Mouse (Mus musculus) naive thymus-derived CD4-positive, alpha-beta T cell, adult 2 months (primary cell): ENCODE data around the gene Pnma1.

Experiments used
- DNase-seq: peaks from one replicate; pipeline ENCODE4 v3.0.0-alpha.2; 2011; ENCODE audit warnings: low read depth

Pnma1 gene

DNA sequence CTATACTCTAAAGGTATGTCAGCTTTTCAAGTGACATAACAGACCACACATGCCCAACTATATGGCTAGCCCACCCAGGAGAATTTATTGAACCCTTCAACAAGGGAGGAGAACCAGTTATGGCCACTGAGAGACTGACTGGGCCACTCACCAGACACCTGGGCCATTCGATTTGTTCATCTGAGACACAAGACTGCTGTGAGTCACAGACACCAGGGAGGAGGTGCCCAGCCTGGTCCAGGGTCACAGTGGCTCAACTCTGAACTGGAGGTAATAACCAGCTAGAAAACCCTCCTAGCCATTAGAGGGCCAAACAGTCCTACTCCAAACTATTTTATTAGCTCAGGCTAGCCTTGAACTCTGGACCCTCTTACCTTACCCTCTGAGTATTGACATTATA is 29.8 kb upstream of the Pnma1 start:
- DNase-seq = no peak

DNA sequence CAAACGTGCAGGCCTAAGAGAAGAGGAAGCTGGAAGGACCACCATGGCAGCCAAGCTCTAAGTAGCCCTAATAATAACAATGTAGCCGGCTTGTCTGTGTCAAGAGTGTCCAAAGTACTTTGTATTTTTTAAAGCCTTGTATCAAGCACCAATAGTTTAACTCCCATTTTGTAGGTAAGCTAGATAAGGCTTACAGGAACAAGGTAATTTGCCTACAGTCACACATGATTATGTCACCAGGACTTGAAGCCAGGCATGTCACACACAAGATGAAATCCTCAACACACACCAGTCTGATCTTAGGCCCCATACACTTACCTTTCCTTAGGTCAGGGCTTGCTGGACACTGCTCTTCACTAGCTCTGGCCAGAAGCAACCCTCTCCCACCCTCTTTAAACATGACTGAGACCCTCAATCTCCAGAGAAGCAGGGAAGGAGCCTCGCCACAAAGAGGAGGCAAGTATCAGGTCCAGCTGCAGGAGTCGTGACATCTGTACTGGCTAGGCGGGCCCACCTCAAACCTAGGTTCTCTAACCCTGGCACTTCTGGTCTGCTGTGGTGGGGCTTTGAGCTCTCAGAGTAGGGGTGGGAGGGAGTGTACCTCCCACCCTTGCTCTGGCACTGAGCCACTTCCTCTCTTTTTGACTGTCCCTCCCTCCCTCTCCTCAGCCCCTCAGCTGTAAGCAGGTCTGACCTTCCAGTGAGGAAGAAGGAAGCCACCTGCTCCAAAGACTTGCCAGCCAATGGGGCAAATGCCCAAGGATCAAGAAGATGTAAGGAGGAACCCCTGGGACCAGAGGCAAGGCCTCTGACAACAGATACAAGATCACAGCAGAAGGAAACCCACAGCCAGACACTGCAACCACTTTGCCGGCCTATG is 28.8 kb upstream of the Pnma1 start:
- peak; percentile 66 for DNase-seq

DNA sequence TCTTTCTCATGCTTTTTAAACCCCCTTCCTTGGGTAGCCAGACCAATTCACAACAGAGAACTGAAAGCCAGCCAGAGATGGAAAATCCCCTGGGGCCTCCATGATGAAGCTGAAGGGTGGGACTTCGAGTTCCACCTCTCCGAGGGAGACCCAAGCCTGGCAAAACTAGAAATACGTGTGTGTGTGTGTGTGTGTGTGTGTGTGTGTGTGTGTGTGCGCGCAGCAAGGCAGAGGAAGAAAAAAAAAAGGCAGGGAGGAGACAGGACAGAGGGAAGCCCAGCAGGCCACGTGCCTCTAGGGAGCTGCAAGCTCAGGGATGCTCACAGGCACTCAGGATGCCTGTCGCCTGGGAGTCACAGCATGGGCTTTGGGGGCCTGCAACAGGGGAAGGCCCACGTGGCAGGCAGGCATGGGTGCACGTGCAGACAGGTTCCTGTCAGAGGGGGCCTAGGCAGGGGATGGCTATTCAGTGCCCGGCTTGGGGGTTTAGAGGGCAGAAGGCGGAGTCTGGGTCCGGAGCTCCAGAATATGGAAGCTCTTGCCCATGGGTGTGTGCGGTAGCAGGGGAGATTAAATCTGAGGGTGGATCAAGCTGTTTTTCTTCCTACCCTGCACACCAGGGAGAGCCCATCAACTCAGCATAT is 28.0 kb upstream of the Pnma1 start:
- peak; percentile 56 for DNase-seq

DNA sequence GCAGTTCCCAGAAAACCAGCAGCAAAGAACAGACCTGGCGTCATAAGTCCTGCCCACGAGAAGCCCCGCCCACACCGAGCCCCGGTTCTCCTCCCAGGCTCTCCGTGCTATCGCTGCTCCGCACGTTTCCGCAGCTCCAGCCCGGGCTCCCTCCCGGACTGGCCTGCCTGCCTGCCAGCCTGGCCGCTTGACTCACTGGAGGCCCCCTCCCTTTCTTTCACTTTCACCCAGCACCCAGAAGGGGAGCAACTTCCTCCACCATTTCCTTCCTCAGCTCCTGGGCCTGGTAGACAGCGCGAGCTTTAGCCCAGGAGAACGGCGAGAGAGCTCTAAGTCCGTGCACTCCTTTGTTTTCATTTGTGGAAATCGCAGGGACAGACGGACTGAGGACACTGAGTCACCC is 27.4 kb upstream of the Pnma1 start:
- DNase-seq = peak; percentile 88

DNA sequence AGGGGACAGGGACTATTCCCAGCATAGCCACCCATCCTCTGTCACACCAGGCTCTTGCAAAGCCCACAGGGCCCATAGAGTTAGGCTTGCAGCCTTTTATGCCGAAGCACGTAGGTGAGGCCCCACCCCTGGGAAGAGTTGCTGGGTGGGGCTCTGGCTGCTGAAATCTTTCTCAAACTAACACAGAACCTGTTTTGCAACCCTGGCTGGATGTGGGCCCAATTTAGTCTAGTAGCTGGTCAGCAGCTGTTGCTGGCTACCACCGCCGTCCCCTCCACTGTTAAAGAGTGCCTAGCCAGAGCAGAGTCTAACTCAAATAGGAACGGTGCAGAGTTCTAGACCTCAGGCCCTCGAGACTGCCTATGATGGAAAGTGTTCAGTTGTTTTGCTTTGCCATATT is 26.6 kb upstream of the Pnma1 start:
- peak; percentile 48 for DNase-seq

DNA sequence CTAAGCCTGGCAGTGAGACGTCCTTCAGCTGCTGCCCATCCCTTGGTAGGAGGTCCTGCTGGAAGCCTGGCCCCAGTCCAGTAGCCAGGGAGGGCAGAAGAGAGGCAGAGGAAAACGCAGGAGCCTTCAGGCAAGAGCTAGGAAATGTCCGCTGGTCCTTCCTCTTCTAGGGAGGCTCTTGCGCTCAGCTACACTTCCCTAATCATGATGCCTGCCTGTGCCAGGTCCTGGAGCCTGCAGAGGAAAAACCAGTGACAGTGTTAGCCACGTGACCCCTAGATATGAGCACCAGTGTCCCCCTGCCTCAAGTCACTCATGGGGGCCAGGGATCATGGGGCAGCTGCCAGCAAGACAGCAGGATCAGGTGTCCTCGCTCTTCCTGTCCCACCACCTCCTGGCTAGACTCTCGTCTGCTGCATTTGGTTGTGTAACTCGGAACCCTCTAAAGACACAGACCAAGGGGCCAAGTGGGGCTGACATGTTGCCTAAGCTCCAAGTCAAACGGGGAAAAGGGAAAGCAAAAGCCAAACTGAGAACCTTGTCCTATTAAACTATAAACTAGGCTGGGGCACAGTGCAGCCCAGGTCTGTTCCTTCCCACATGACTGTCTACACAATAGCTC is 26.0 kb upstream of the Pnma1 start:
- DNase-seq = no peak

DNA sequence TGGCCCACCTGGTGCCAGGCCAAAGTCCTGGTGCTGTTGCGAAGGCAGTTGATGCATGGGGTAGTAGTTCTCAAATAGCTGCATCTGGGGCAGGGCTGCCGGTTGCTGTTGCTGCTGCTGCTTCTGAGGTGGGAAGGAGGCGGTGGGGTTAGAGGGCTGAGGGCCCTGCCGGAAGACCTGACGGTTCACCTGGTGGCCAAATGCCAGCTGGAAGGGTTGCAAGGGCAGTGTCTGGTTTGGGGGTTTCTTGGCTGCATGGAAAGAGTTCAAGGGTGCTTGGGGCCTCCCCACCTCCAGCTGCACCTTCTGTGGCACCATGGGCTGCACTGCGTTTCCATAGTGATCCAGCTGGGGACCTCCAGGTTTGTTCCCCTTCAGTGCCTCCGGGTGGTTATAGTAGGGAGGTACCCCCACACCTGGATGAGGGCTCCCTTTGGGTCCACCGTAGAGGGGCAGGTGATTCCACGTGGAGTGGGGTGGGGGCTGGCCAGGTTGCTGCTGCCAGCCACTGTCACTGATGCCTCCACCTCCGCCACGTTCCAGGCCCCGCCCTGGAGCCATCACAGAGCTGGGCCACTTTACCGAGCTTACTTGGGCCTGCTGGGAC is 25.1 kb upstream of the Pnma1 start:
- DNase-seq = no peak

DNA sequence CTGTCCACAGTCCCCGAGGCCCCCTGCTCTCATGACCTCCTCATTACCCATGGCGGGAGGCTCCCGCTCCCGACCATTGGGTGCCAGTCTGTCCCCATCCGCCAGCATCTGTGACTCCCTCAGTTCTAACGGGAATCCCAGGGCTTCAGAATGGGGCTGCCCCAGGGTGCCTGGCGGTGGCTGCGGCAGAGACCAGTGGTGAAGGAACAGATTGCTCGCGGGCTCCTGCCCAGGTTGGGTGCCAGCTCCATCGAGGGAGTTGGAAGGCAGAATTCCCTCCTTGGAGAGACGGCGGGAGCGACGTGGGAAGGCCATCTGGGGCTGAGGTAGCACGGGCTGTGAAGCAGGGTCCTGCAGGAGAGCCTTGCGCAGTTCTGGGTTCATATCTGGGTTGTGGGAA is 24.6 kb upstream of the Pnma1 start:
- DNase-seq = no peak

DNA sequence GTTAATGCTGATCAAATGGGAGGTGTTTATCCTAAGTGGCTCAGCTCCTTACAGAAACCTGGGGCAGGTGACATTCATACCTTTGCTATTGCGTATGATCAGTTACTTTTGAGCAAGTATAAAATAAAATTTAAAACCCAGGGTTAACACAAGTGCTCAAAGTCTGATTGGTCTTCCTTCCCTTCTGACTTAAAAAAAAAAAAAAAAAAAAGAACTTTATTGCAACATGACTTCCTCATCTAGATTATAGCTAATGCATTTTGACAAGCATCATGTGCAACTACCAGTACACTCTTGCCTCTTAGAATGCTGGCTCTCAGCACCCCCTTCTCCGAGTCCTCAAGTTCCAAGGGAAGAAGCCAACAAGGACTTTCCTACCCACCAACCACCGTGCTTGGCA is 23.9 kb upstream of the Pnma1 start:
- DNase-seq = no peak

DNA sequence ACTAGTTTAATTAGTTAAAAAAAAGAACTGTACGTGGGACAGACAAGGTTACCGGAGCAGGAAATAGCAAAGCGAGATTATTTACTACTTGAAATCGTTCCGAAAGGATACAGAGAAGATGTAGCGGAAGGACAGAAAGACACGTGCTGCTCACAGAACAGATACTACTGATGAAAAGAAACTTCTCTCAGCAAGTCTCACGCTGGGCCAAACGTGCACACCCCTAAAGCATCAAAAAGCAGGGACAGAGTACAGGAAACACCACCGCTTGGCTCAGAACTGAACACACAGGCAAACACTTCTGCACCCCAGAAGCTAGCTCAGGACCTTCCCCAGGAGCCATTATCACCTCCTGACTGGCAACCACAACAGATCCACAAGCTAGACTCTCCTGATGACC is 22.3 kb upstream of the Pnma1 start:
- DNase-seq = peak; percentile 82

DNA sequence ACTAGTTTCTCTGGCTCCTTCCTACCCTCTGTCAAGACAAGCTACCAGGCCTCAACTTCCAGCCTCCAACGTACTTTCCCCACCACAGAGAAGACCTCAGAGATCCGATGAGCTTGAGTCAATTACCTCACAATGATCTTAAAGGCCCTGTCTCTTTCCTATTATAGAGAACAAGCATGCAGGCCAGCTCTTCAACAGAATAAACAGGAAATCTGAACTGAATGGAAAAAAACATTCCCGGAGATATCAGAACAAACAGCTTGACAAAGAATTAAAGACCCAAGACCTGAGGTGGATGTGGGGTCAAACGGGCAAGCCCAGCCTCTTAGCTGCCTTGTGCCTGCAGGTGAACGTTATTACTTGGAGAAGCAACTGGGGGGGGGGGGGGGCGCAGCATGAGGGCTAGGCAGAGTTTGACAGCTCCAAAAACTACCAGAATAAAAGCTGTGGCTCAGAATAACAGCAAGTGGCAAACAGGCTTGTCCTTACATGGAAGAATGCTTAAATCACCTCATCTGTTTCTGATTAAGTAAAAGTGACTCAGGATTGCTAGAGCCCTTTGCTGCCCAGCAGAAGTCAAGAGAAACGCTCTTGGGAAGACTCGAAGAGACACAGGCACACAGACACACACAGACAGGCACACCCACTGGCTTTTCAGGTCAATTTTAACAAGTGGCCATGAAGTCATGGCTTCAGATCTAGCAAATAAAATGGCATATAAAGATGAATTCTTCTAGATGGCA is 17.5 kb upstream of the Pnma1 start:
- DNase-seq = no peak

DNA sequence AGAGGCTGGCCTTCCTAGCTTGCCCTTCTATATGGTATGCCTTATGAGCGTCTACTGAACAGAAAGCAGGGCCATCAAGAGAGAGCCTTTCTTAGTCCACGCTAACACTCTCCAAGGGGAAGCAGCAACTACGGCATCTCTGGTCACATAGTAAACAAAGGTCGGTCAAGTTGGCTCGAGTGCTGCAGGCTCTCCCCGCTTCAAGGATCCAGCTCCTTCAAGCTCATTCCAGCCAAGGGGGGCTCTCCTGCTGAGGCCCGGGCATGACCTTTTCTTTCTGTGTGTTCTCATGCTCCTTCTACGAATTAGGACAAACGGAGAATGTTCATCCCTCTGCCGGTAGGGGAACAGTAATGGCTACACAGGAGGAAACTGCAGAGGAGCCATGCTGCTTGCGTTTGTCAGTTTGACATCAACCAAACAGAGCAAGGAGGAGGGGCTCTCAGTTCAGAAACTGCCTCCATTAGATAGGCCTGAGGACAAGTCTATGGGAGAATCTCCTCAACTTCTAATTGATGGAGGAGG is 15.4 kb upstream of the Pnma1 start:
- no peak for DNase-seq

DNA sequence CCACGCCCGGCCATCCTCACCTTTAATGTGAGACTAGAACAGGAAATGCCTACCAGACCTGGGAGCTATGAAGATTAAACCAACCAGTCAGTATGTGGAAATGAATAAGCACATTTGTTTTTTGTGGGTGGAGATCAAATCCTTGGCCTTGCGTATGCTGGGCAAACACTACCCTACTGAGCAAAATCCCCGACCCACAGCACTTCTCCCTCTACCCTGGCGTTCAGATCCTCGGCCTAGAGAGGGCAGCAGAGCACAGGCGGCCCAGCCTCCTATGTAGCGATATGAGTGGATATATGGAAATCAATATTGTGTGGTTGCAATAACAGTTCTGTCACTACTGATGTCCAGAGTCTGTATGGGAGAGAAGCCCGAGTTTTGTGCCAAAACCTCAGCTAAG is 14.8 kb upstream of the Pnma1 start:
- peak; percentile 79 for DNase-seq

DNA sequence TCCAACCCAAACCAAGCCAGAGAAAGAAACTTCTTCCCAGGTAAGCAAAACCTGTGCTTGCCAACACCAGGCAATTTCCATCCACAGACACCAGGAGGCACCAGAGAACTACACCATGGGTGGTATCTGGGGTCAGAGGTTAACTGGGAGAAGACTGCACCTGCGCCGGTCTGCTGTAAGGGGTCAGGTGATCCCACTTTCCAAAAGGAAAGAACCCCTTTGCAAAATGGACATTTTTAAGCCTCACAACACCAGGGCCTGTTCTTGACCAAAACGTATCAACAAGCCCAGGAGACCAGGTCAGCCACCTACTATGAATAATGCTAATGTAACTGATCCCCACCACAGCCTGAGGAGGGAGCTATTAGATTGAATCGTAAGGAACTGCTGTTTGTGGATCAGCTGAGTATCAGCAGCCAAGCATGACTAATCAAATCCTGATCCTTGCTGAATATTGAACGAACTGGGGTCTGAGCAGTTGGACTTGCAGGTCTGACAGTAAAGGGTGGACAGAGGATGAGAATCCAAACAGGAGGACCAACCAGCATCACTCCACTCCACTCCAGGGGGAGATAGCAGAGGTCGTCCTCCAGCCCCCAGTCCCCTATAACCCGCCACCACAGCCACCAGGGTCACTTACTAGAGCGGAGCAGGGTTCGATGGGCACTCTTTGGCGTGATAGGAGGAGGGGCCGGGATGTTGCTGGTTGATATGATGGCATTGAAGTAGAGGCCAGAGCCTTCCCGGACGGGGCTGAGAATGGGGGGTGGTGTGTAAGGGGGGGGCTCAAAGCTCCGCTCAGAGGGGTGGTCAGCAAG is 13.5 kb upstream of the Pnma1 start:
- DNase-seq = peak; percentile 70

DNA sequence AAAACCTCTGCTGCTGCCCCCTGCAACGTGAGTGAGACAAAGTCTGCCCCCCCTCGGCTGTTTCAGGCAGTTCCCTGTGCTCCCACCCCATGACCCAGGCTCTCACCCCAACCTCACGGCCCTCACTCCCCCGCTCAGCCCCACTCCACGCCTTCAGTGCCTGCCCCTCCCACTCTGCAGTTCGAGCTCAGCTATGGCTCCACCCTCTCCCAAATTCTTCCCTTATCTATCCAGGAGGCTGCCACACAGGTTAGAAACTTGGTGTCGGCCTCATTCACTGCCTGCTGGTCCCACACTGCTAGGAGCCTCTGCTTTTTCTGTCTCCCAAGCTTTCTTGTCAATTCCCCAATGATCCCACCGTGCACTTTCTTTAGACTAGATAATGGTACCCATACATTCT is 12.8 kb upstream of the Pnma1 start:
- no peak for DNase-seq

DNA sequence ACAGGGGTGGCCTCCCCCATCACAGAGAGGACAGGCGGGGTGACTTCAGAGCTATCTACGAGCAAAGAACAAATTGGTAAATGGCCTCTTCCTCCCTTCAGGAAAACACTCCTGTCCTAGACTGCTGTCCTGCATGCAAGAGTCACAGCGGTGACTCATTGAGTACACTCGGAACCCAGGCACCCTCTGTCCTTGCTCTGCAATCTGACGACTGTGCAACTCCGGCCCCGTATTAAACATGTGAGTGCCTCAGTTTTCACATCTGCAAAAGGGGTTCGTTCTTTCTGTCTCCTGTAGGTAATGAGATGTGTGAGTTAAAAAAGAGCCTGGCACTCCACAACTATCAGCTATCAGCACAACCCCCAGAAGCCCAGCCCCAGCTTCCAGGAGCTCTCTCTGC is 12.2 kb upstream of the Pnma1 start:
- no peak for DNase-seq

DNA sequence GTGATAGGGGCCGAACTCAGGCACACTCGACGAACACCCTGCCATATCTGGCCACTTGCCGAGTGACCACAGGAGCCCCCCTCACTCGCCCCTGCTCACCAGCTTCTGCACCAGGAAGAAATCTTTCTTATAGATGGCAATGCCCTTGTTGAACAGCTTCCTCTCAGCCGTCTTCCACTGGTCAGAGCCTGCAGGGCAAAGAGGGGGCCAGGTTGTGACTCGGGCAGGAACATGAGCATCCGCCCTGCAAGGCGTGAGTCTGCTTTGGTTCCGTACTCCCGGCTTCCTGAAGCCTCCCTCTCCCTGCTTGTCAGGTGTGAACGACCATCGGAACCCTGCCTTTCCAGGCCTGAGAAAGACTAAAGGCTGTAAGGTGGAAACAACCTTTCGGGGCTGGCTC is 9.9 kb upstream of the Pnma1 start:
- DNase-seq = no peak

DNA sequence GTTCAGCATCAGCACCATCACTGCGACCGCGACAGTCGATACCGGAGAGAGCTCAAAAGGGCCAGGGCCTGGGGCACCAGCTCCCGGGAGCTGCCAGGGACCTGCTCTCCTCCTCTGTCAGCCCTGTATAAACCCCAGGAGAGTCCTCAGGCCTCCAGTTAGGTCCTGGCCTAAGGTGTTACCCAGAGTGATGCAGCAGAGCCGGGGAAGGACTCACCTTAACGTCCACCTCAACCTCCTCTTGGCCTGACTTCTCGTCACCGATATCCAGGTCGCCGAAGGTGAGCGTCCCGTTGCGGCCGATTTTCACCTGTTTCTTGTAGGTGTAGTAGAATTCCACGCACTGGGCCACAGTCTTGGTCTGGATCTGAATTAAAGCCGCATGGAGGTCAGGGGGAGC is 7.9 kb upstream of the Pnma1 start:
- DNase-seq = no peak

DNA sequence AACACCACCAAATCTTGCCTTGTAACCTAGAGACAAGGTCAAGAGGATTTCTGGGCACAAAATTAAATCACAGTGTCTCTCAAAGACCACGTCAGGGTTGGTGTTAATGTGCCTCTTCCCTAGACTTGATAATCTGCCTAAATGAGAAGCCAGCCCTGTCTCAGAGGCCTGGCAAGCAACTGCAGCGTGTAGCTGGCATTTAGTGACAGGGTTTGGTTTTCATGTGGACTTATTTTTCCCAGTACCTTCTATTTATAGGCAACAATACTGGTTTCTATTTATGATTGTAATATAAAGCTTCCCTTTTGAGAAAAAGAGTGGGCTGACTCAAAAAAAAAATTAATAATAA is 7.2 kb upstream of the Pnma1 start:
- DNase-seq = no peak

DNA sequence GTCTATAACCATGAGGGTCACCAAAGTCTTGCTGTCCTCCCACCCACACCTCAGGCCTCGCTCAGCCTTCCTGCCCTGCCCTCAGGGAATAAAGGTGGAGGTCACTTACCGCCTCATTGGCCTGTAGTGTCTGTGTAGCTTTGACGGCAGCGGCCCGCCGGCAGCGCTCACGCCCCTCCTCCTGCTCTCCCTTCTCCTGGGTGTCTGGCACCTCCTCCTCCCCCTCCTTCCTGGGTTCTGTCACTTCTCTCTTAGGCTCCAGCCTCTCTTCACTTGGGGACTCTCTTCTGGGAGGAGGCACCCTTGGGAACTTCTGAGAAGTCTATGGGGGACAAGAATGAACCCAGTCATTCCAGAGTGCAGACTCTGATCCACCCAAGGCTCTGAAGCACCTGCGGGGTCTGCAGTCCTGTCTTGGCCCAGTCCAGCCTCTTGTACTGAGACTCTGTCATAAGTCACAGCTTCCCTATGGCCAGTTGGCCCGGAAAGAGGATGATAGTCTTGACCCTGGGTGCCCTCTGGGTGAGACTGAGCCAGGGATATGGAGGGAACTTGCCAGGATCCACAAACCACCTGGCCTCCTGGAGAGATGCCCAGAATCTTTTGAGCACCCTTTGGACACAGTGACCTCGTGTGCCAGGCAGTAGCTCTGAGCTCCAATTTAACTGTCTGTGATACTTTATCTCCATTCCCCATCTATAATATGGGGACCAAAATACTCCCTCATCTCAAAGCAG is 6.7 kb upstream of the Pnma1 start:
- DNase-seq = no peak
